Mouse (Mus musculus) layer of hippocampus, postnatal 36 days (tissue): Measurements from ENCODE around the gene Prmt9. TPM values are rescaled to one million over a fixed set of nuclear protein-coding genes. Genes with fewer than 3 reads are reported as not detected.

Experiments used
- total RNA-seq, 2 experiments: library from RNA; stranded (reverse); gene quantifications; 2 replicates each; pipeline ENCODE4 v1.2.3; 2021

Prmt9 gene
- total RNA-seq, 2 experiments from 2014 or later: 19.3 to 19.9 TPM

Other genes starting within 250 kb of the Prmt9 start
- gene Arhgap10, start 31.4 kb upstream of the Prmt9 start, total RNA-seq: 1 to 10 TPM; 7.8 to 8.9 TPM
- 10 to 100 TPM; 70.9 to 71.4 TPM for gene Tmem184c, start 61.3 kb downstream of the Prmt9 start, total RNA-seq
- 1 to 10 TPM; 4.5 to 4.8 TPM for gene Ednra, start 175.1 kb downstream of the Prmt9 start, total RNA-seq